Mouse (Mus musculus) heart, embryonic 16.5 days (tissue): Measurements from ENCODE around the gene Son. TPM values are rescaled to one million over a fixed set of nuclear protein-coding genes. Genes with fewer than 3 reads are reported as not detected.

Source experiments
- ATAC-seq: fragments of 200-750 bp; cut with Nextera tagmentation; replicated peaks from 2 replicates; pipeline ENCODE4 v1.8.0; 2017; ENCODE audit warnings: moderate number of reproducible peaks; ENCODE audit not compliant: insufficient read depth, low FRiP score; ENCODE audit errors: extremely low read depth
- H3K27ac ChIP-seq: fragments of 300-500 bp; sonication (generic); 2 replicates; pipeline ENCODE4 v1.5.1; 2014; ENCODE audit warnings: mild to moderate bottlenecking, low read length, control low read depth, moderate library complexity
- H3K27me3 ChIP-seq: fragments of 300-500 bp; sonication (generic); 2 replicates; pipeline ENCODE4 v1.6.1; 2014; ENCODE audit warnings: low read length, mixed read lengths; ENCODE audit not compliant: control insufficient read depth, insufficient read depth
- H3K36me3 ChIP-seq: fragments of 300-500 bp; sonication (generic); 2 replicates; pipeline ENCODE4 v1.6.1; 2014; ENCODE audit not compliant: control insufficient read depth, insufficient read depth
- H3K4me1 ChIP-seq: fragments of 300-500 bp; sonication (generic); 2 replicates; pipeline ENCODE4 v1.6.1; 2014; ENCODE audit warnings: low read length, mixed read lengths; ENCODE audit not compliant: control insufficient read depth, insufficient read depth
- H3K4me2 ChIP-seq: fragments of 300-500 bp; sonication (generic); 2 replicates; pipeline ENCODE4 v1.6.1; 2014; ENCODE audit warnings: low read depth, mild to moderate bottlenecking, control low read depth, low read length
- H3K4me3 ChIP-seq: fragments of 300-500 bp; sonication (generic); 2 replicates; pipeline ENCODE4 v1.5.1; 2014; ENCODE audit warnings: mild to moderate bottlenecking, control low read depth, low read length
- H3K9ac ChIP-seq: fragments of 300-500 bp; sonication (generic); 2 replicates; pipeline ENCODE4 v1.6.1; 2014; ENCODE audit warnings: low read length, control low read depth
- H3K9me3 ChIP-seq: fragments of 300-500 bp; sonication (generic); replicated peaks from 2 replicates; pipeline ENCODE4 v1.6.1; 2016; ENCODE audit warnings: low read length; ENCODE audit not compliant: control insufficient read depth
- WGBS: fragments of 180-500 bp; shearing (Covaris S2); extraction: QIAGEN DNeasy Blood & Tissue Kit; methylation state at CpG from one replicate; pipeline ENCODE4 v1.1.7; 2014; 5-methylcytosine and 5-hydroxymethylcytosine counted together
- polyA plus RNA-seq: library from polyadenylated mRNA; unstranded; fragments of >200 nt; fragmentation: Nextera tagmentation; extraction: Ambion mirVana; gene quantifications from 2 replicates; pipeline ENCODE4 v1.2.1, GENCODE M21; 2015

Gene Son
- polyA plus RNA-seq, 1 experiment from 2014 or later = 77.4 TPM

- Histone ChIP-seq H3K4me3 (no peak overlapping the region), H3K4me1 (peaks cover 10% of the 10 kb centered on the region), H3K9me3 (no peaks in the 10 kb centered on the region), H3K36me3 (no peaks in the 10 kb centered on the region), H3K9ac (no peak overlapping the region), H3K27me3 (no peaks in the 10 kb centered on the region), H3K27ac (no peak overlapping the region), H3K4me2 (no peak overlapping the region)
- WGBS = 63% methylated on average over 5 of the region's 5 CpGs
- ATAC-seq = no peak
Measured at GRCm38 (mm10) chr16:91612525-91612924, 34.8 kb upstream of the Son start.

- Histone ChIP-seq H3K4me1 (peaks cover 10% of the 10 kb centered on the region), H3K4me3 (no peak overlapping the region), H3K36me3 (no peaks in the 10 kb centered on the region), H3K27ac (no peak overlapping the region), H3K4me2 (no peak overlapping the region), H3K9me3 (no peaks in the 10 kb centered on the region), H3K9ac (no peak overlapping the region), H3K27me3 (no peaks in the 10 kb centered on the region)
- WGBS = 75% methylated on average over 6 of the region's 6 CpGs
- ATAC-seq = no peak
Measured at GRCm38 (mm10) chr16:91614552-91614951, 32.8 kb upstream of the Son start.

- Histone ChIP-seq H3K36me3 (peaks cover 16% of the 10 kb centered on the region), H3K27me3 (no peaks in the 10 kb centered on the region), H3K9me3 (no peaks in the 10 kb centered on the region), H3K4me1 (0 out of 2 replicates have a peak, but pooled peaks cover 2% of the 10 kb centered on the region), H3K27ac (no peak within 1 kb of the TSS), H3K4me3 (peak within 1 kb of the TSS; percentile 81), H3K4me2 (peak within 1 kb of the TSS; percentile 94), H3K9ac (peak within 1 kb of the TSS; percentile 79)
- 10% methylated on average over 39 of the region's 39 CpGs for WGBS
- peak; percentile 89 for ATAC-seq
Measured at GRCm38 (mm10) chr16:91618511-91619501, 28.5 kb upstream of the Son start, which contains the start of gene Dnajc28. Gene Dnajc28, minus strand, starts transcription at chr16:91619026.

- Histone ChIP-seq H3K36me3 (peaks cover 23% of the 10 kb centered on the region), H3K9ac (no peak overlapping the region), H3K4me1 (0 out of 2 replicates have a peak, but pooled peaks cover 2% of the 10 kb centered on the region), H3K4me3 (no peak overlapping the region), H3K27me3 (no peaks in the 10 kb centered on the region), H3K4me2 (no peak overlapping the region), H3K27ac (no peak overlapping the region), H3K9me3 (no peaks in the 10 kb centered on the region)
- WGBS = 90% methylated on average over 5 of the region's 5 CpGs
- no peak for ATAC-seq
Measured at GRCm38 (mm10) chr16:91620185-91620584, 27.1 kb upstream of the Son start.

DNA sequence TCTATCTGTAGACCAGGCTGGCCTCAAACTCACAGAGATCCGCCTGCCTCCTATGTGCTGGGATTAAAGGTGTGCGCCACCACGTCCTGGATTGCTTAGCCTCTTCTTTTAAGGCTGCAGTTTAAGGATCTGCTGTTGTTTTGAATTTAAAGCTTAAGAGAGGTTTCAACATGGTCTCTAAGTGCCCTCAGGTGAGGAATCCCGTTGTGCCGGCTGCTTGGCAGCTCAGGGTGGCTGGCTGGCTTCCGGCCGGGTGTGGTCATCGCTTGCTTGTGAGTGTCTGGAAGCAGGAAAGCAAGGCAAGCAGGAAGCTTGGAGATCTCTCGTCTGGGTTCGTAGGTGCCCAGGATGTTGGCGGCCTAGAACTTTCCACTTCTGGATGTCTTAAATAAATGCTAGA, 26.3 kb upstream of the Son start:
- no peak for ATAC-seq
- Histone ChIP-seq H3K27ac (no peak overlapping the region), H3K4me3 (no peak overlapping the region), H3K4me2 (no peak overlapping the region), H3K36me3 (peaks cover 24% of the 10 kb centered on the region), H3K9me3 (no peaks in the 10 kb centered on the region), H3K9ac (no peak overlapping the region), H3K4me1 (0 out of 2 replicates have a peak, but pooled peaks cover 2% of the 10 kb centered on the region), H3K27me3 (no peaks in the 10 kb centered on the region)
- 88% methylated on average over 11 of the region's 11 CpGs for WGBS

GRCm38 (mm10) chr16:91623074-91623473, 24.2 kb upstream of the Son start:
- 91% methylated on average over 9 of the region's 9 CpGs for WGBS
- H3K9ac ChIP-seq = no peak overlapping the region
- H3K36me3 ChIP-seq = peaks cover 32% of the 10 kb centered on the region
- H3K4me1 ChIP-seq = 0 out of 2 replicates have a peak, but pooled peaks cover 2% of the 10 kb centered on the region
- no peak overlapping the region for H3K4me3 ChIP-seq
- no peaks in the 10 kb centered on the region for H3K9me3 ChIP-seq
- H3K27ac ChIP-seq = no peak overlapping the region
- H3K4me2 ChIP-seq = no peak overlapping the region
- H3K27me3 ChIP-seq = no peaks in the 10 kb centered on the region
- no peak for ATAC-seq

DNA sequence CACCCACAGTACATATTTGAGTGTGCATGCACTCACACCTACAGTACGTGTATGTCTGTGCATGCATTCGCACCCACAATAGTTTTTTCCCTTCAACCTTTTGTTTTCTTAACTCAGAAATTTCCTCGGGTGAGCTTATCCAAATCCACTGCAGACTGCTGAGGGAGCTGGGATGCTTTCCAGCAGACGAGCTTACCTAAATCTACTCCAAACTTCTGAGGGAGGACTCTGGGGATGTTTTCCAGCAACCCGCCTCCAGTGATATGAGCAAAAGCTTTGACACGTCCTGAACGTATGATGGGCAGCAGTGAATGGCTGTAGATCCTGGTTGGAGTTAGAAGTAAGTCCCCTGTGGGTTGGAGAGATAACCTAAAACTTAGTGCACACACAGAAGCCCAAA, 19.5 kb upstream of the Son start:
- no peak overlapping the region for H3K27ac ChIP-seq
- H3K9ac ChIP-seq = no peak overlapping the region
- no peaks in the 10 kb centered on the region for H3K4me1 ChIP-seq
- H3K9me3 ChIP-seq = no peaks in the 10 kb centered on the region
- 76% methylated on average over 7 of the region's 7 CpGs for WGBS
- H3K4me3 ChIP-seq = no peak overlapping the region
- peaks cover 42% of the 10 kb centered on the region for H3K36me3 ChIP-seq
- no peak for ATAC-seq
- H3K4me2 ChIP-seq = no peak overlapping the region
- H3K27me3 ChIP-seq = no peaks in the 10 kb centered on the region

DNA sequence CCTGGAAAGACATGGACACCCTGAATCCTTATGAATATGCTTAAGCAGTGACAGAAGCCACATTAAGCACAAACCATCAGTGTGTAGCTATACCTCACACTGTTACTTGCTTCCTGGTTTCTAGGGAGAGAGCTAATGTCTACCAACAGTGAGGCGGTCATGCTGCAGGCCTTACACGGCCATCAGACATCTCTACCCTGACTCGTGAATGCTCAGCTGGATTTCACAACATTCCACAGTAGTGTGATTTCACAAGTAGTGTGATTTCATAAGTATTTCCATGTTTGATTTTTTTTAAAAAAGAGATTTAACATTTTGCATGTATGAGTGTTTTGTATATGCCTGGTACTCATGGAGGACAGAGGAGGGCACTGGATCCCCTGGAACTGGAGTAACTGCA, 18.6 kb upstream of the Son start:
- 94% methylated on average over 3 of the region's 3 CpGs for WGBS
- Histone ChIP-seq H3K4me1 (no peaks in the 10 kb centered on the region), H3K27ac (no peak overlapping the region), H3K4me2 (no peak overlapping the region), H3K27me3 (no peaks in the 10 kb centered on the region), H3K9me3 (no peaks in the 10 kb centered on the region), H3K9ac (no peak overlapping the region), H3K4me3 (no peak overlapping the region), H3K36me3 (peaks cover 42% of the 10 kb centered on the region)
- no peak for ATAC-seq

GRCm38 (mm10) chr16:91629749-91630148, 17.6 kb upstream of the Son start:
- no peaks in the 10 kb centered on the region for H3K27me3 ChIP-seq
- no peak overlapping the region for H3K4me2 ChIP-seq
- H3K4me3 ChIP-seq = no peak overlapping the region
- H3K9me3 ChIP-seq = no peaks in the 10 kb centered on the region
- peaks cover 42% of the 10 kb centered on the region for H3K36me3 ChIP-seq
- H3K9ac ChIP-seq = no peak overlapping the region
- no peak overlapping the region for H3K27ac ChIP-seq
- no peaks in the 10 kb centered on the region for H3K4me1 ChIP-seq
- 89% methylated on average over 4 of the region's 4 CpGs for WGBS
- ATAC-seq = no peak
